Mouse (Mus musculus): ENCODE results near the gene Nkx6-2.
A peak's percentile ranks its signal among the peaks of the same experiment; 100 is the strongest.

Gene Nkx6-2

DNA sequence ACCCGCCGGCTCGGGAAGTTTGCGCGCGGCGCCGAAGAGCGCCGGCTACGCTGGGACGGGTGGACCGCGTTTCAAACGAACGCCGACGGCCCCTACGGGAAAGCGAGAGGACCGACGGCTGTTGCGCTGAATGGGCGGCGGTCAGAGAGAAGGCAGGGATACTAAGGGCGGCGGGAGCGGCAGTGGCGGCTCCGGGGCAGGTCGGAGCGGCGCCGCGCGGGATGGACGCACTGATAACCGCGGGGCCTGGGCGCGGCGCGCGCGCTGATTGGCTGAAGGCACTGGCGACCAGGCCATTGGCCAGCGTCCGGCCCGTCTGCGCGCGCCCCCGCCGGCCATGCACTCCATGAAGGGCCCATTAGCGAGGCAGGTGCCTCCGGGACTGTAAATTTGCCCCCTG lies at the start of gene Nkx6-2:
Gene Nkx6-2, minus strand, starts transcription at position 203 of the 400 bp plus-strand sequence.
- DNase-seq (ENCODE audit: low read depth, low spot score) = peak; percentile 69

DNA sequence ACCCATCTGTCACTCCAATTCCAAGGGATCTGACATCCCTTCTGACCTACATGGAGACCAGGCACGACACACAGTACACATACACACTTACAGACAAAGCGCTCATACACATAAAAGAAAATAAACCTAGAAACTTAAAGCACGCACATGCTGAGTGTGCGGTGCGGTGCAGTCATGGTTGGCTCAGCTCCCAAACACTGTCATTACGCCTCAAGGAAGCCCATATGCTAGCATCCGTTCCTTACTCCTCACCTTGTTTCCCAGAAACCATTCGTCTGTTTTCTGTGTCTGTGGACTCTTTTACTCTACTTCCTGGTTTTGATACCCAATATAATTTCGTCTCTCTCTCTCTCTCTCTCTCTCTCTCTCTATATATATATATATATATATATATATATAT lies 42.6 kb upstream of the Nkx6-2 start:
- no peak for DNase-seq (ENCODE audit: low read depth, low spot score)

DNA sequence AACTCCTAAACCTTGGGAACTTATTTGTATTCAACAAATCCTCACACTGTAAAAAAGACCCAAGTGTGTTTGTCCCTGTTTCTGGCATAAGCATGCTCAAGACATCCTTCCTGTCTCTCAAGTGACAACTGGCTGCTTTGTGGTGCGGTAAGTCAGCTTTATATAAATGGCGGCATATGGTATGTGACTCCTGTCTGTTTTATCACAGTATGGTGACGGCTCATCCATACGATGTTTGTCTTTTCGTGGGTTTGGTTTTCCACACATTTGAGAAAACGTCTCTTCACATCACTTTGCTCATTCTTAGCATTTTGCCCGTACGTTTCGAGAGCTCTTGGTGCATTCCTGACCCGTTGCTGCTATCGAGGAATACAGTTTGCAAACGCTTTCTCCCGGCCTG lies 40.0 kb upstream of the Nkx6-2 start:
- no peak for DNase-seq (ENCODE audit: low read depth, low spot score)

DNA sequence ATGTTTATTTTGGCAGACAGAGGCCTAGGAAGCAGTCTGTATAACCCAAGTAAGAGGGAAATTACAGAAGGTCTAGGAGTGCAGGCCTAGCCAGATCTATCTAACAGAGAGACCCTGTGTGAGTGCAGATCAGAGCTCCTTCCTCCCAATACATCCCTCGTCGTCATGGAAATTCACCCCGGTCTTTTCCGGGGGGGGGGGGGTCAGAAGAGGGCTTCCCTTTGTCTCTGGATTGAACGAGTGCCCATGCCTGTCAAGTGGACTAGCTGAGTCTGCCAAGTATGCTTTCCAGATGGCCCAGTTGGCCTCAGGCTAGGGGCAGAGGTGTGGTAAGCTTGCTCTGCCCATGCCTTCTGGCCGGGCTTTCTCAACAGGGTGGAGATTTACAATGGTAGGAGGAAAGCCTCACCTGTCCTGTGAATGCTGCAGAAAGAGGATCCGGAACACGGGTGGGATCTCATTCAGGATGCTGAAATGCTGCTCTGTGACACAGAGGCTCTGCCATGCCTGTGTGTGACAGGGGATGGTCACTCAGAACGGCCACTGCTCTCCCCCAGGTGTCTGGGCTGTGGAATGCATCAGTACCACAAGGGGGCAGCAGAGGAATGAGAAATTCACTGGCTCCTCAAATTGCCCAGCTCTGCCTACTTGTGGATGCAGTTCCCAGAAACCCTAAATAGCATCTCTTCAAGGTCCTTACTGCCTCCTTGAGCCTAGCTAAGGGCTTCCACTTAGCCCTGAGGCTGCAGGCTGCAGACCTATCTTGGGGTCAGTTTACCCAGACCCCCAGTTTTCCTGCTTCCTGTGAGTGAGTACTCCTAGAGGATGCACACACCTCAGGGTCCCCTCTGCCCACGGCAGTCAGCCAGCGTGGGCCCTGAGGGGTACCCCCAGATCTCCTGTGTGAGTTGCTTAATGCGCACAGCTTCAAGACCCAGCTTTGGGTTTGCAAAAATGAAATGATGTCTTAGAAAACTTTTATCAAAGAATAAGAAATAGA lies 33.5 kb upstream of the Nkx6-2 start:
- DNase-seq (ENCODE audit: low read depth, low spot score) = peak; percentile 70

DNA sequence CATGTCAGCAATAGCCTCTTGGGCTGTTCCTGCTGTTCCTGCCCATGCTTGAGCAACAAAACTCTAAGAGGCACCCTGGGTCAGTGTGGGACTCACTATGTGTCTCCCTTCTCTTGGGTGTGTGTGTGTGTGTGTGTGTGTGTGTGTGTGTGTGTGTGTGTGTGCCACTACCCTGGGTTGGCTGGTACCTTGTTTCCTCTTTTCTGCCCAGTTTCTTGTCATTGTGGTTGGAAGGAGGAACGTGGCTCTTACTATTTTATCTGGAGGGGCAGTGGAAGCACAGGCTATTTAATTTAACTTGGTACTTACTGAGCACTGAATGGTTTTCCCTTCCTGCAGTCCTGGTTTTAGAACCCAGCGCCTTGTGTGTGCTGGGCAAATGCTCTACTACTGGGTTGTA lies 27.7 kb upstream of the Nkx6-2 start:
- no peak for DNase-seq (ENCODE audit: low read depth, low spot score)

DNA sequence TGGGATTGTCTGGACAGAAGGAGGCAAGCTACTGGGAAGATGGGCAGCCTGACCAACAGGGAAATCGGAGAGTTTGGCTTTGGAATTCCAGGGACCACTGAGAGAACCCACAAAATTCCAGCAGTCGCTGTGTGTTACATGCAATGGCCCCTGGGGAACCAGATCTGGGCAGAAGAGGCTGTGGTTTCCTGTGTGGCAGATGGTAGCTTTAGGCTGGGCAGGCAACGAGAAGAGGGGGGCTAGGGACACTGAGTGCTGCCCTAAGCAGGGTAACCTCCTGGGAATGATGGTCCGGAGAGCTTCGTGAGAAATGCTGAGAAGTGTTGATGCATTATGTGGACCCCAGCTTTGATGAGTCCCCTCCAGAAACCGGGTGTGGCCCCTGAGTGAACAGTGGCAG lies 13.3 kb upstream of the Nkx6-2 start:
- DNase-seq (ENCODE audit: low read depth, low spot score) = no peak

DNA sequence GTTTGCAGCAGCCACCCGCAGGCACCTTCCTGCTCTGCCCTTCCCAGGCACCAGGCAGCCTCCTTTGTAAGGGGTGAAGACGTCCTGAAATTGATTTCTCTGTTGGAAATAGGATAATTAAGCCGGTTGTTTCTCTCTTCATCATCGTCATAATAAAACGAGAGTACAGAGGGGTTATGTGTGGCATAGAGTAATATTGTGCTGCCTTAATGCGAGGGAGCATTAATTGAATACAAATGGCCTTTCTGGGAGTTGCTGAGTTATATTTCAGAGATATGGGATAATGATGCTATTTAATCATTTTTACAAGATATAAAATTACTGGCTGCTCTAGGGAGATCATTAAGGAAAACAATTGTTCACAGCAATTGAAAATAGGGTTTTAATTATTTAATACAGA lies 12.7 kb upstream of the Nkx6-2 start:
- no peak for DNase-seq (ENCODE audit: low read depth, low spot score)

DNA sequence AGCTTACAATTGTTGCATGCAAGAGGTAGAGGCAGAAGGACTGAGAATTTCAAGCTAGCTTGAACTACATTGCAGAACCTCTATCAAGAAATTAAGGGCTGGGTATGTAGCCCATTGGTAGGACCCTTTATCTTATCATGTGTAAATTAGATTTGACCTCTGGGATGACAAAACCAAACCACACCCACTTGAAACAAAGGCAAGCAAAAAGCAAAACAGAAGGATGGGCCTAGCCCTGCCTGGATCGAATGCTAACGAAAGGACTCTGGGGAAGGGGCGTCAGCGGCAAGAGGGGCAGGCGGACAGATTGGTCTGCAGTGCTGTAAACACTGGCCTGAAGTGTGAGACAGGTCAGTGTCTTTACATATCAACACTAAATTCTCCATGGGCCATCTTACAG lies 8.7 kb upstream of the Nkx6-2 start:
- peak; percentile 43 for DNase-seq (ENCODE audit: low read depth, low spot score)

DNA sequence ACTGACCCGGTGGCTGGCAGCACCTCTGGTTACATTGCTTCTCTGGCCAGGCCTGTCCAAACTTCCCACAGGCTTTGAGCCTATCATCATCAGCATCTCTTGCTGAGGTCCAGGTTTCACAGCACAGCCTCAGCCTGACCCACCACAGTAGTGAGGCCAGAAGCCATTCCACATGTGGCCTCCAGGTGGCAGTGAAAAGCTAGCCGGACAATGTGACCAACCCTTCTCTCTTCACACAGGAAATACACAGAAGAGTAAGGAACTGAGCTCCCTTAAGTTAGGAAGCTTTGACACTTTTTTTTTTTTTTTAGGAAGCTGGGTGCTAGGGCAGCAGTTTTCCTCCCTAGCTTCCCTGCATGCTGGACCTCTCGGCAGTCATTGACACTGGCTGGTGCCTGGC lies 7.7 kb upstream of the Nkx6-2 start:
- DNase-seq (ENCODE audit: low read depth, low spot score) = peak; percentile 74

DNA sequence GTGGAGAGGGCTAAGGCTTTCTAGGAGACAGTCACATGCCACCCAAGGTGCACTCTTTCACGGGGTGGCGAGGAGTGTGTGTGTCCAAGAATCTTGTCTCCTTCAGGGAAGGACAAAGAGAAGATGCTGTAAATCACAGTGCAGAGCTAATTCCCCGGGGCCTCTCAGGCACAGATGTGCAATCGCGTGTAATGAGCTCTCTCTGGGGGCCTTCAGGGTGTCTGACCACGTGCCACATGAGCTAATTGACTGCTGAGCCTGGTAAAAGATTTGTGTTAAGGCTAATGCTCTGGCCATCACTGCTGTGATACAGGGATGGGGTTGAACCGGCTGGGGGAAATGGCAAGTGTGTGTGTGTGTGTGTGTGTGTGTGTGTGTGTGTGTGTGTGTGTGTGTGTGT lies 5.3 kb upstream of the Nkx6-2 start:
- DNase-seq (ENCODE audit: low read depth, low spot score) = no peak

DNA sequence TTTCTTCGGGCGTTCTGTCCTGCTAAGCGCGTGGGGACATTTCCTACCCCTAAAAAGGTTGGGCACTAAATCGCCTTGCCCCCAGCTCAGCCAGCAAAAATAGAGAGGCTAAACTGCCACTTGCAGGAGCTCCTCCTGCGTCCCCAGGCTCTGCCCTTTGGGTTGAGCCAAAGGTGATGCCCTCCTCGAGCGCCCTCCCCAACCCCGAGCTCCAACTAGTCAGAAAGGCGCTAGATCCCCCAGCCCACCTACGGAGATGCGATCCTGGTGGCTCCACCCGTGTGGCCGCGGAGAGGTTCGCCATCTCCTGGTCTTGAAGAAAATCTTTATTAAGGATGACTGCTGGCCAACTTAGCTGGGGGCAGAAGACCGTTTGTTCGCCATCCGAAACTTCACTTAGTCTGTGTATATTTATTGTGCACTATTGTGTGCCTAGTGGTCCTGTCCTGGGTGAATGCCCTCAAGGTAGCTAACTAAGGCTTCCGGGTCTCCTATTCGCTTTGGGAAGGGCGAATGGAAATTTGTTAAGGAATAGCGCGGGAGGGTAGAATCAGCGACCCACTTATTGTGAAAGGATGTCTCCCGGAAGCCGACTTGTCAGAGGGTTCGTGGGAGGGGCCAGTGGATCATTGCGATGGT lies 2.7 kb upstream of the Nkx6-2 start:
- peak; percentile 39 for DNase-seq (ENCODE audit: low read depth, low spot score)

DNA sequence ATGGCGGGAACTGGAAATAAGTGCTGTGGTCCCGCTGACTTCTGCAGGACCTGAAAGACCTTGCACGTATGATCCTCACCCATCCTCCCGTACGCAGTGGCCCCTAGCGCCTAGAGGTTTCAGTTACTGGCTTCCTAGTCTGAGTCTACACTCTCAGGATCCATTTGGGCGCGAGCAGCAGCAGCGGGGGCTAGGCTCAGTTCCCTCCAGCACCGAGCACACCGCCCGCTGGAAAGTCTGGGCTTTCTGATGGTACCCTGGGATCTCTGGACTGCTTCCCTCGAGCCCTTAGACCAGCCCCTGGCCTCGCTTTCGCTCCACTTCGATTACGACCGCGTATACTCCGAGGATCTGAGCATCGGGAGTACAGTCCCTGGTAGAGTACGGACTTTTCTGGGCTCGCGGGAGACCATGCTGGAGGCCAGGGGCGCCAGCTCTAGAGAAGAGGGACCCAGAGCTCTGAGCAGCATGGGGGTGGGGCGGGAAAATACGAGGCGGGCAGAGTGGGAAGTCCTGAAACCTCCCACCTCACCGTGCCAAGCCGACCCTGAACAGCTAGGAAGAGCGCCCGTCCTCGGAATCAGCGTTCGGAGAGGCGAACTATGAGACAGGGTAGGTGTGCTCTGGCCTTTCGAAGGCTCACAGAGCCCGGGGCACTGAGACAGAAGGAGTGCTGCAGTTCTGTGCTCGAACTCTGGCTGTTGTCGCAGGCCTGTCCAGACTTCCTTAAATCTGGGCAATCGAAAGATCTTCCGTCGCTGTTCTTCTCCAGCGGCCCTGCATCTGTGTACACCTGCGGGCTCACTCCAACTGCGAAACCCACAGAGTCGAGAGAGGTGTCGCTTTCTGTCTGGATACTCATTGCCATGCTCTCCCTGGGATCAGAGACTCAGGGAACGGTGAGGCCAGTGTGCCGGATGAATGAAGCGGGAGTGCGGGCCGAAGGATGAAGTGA lies 1.9 kb upstream of the Nkx6-2 start:
- DNase-seq (ENCODE audit: low read depth, low spot score) = peak; percentile 28

DNA sequence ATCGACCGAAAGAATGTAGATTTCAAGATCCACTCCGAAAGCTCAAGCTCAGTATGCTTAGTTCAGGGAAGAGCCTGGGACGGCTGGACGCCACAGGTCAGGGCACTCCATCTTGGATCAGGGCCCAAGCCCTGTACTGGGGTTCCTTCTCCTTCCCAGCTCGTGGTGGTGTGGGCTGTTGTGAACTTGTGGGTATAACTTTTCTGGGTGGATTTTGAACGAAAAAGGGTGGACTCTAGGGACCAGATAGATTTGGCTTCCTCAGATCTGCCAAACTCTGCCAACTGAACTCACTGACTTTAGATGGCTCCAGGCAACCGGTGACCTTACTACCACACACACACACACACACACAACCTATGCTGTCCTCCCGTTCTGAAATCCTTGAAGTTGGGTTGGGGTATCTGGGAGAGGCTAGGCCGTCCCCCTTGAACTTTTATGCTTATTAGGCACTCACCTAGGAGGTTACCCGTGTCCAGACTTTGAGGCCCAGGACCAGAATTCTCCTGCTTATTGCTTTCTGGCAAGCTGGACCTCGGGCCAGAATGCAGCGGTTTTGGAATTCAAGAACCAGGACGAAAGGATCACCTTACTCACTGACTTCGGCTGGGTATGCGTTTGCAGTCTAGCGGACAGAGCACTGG lies 619 bp upstream of the Nkx6-2 start:
- DNase-seq (ENCODE audit: low read depth, low spot score) = no peak

DNA sequence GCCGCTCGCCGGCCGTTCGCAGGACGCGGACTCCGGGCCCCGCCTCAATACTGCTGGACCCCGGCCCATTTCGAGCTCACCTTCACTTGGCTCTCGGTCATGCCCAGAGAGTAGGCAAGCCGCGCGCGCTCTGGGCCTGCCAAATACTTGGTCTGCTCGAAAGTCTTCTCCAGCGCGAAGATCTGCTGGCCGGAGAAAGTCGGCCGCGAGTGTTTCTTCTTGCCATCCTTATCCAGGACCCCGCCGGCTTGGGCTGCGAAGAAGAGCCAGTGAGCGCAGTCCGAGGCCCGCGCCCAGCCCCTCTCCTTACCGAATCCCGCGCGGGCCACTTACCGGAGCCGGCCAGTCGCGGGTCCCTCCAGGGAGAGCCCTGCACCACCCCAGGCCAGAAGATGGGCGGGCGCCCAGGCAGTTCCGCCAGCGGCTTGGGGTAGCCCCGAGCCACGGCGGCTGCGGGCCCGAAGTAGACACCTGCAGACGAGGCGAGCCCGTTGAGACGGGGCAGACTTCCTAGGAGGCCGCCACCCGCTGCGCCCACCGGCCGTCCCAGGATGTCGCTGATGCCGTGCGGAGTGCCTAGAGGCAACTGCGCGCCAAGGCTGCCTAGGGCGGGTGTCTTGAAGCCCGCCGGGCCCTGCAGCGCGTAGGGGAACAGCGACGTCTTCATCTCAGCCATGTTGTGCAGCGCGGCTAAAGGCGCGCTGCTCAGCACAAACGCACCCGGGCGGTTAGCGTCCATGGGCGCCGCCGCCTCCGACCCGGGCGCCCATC lies 611 bp downstream of the Nkx6-2 start:
- DNase-seq (ENCODE audit: low read depth, low spot score) = peak; percentile 61

DNA sequence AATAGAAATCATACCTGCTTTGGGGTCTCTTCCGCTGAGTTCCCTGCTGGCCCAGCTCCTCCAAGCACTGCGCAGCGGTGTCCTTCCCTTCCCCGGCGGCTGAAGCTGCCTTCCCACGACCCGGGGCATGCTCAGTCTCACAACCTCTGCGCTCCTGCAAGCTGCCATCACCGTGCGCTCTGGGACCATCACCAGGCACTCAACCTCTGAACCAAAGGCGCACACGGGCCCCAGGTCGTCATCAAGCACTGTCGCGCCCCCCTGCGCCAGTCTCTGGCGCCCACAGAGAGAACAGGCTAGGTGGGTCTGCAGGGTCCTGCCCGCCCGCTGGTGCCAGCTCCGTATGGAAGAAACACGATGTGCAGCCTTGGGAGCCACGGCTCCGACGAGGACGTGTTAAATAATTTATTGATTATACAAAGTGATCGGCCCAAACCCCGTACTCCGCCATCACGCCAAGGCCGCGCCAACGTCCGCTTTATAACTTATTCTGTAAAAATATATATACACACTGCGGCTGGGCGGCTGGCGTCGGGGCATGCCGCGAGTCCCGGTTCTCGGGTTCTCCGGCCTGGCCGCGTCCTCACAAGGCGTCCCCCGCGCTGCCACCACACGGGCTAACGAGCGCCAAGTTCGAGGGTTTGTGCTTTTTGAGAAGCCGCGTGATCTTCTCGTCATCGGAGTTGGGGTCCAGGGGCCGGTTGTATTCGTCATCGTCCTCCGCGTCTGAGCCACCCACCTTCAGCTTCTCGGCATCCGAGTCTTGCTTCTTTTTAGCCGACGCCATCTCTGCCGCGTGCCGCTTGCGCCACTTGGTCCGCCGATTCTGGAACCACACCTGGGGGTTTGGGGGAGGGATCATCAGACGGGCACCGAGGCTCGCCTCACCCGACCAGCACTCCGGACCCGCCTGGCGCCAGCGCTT lies 1.5 kb downstream of the Nkx6-2 start:
- peak; percentile 54 for DNase-seq (ENCODE audit: low read depth, low spot score)

DNA sequence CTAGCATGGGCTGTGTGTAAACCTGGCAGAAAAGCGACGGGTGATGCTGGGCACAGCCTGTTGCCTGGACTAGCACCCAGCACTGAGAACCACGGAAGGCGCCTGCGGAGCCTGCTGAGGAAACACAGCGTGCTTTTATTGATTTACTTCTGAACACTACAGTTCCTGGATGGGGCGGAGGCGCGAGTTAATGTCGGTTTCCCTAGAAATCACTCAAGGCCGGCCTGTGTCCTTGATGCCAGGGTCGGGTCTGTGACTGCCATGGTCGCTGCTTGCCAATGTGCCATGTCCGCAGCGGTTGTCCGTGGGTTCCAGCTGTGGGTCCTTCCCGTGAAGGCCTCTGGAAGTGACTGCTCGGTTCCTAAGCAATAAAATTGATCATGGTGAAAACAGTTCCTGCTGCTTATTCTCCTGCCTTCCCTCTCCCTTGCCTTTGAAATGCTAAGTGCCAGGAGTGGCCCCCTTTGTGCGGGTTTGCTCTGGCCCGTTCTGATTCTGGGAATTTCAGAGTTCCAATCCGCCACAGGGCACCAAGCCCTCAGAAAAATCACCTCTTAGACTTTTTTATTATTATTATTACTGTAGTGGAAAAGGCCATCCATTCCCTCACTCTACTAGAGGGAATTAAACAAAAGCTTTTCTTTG lies 3.2 kb downstream of the Nkx6-2 start:
- DNase-seq (ENCODE audit: low read depth, low spot score) = peak; percentile 63

DNA sequence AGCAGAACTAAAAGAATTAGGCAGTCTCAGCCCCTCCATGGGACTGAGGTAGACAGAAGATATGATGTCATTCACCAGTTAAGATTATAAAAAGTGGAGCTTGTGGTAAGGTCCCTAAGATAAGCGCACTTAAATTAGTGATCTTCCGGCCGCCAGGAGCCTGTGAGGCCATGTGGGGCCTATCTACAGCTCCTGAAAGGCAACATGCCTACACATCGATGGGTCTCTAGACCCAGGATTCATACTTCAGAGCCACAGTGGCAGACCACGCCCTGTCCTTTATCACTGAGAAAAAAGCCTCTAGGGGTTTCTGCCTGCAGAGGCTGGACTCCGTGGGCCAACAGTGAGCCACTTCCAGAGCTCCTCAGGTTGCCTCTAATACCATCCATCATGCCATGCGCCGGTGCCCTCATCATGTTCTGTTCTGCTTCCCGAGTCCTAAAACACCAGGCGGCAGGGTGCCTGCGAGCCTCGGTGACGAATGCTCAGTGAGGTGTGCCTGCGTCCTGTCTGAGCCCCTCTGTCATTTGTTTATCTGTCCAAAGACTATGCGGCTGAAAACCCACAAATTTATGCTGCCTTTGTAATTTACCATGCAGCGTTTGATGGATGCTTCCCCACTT lies 6.4 kb downstream of the Nkx6-2 start:
- DNase-seq (ENCODE audit: low read depth, low spot score) = no peak

DNA sequence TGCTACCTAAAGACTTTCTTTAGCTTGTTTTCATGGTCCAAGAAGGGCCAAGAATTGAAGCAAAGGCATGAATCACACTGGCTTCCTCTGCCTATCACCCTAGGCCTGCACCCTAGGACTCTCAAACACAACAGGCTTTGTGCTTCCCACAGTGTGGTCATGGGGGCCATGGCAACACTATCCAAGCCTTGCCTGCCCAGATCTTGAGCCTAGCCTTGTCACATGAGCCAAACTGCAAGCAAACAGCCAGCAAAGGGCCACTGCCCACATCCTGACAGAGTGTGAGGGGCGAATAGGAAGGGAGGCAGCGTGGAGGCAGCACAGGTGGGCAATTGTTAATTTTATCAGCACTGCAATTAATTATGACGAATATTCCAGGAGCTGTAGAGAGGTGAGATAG lies 9.9 kb downstream of the Nkx6-2 start:
- no peak for DNase-seq (ENCODE audit: low read depth, low spot score)

All from R1 (cell line).